Mouse (Mus musculus): ENCODE data around the gene Cptp. TPM values are rescaled to one million over a fixed set of nuclear protein-coding genes. Genes with fewer than 3 reads are reported as not detected.

Cptp gene
- polyA plus RNA-seq, 1 experiment from 2014 or later: 19.1 TPM

GRCm38 (mm10) chr4:155849792-155850451, 19.3 kb downstream of the Cptp start:
- 86% methylated on average over 3 of the region's 3 CpGs for WGBS

GRCm38 (mm10) chr4:155849391-155849790, 19.8 kb downstream of the Cptp start:
- ATAC-seq: no peak
- H3K27ac ChIP-seq: no peak overlapping the region
- H3K4me3 ChIP-seq: 0 out of 2 replicates have a peak overlapping the region, but pooled peaks have one; percentile 93
- peak overlapping the region; percentile 94 for H3K9ac ChIP-seq
- WGBS: 88% methylated on average over 2 of the region's 2 CpGs
- no peaks in the 10 kb centered on the region for H3K9me3 ChIP-seq (replicated peaks)
- H3K4me2 ChIP-seq: peak overlapping the region; percentile 96
- H3K4me1 ChIP-seq: peaks cover 46% of the 10 kb centered on the region
- H3K27me3 ChIP-seq: no peaks in the 10 kb centered on the region
- H3K36me3 ChIP-seq (ENCODE audit: poor library complexity, severe bottlenecking): peaks cover 14% of the 10 kb centered on the region

More at GRCm38 (mm10) chr4:155849792-155850451, 19.3 kb downstream of the Cptp start:
- no peaks in the 10 kb centered on the region for H3K9me3 ChIP-seq (replicated peaks)
- peak overlapping the region; percentile 96; the same call in 1 of the 2 replicates for H3K4me2 ChIP-seq
- peaks cover 46% of the 10 kb centered on the region for H3K4me1 ChIP-seq
- peak overlapping the region; percentile 94; the same call in 1 of the 2 replicates for H3K9ac ChIP-seq
- no peak for ATAC-seq
- H3K27me3 ChIP-seq: no peaks in the 10 kb centered on the region
- H3K4me3 ChIP-seq: no peak overlapping the region
- no peak overlapping the region for H3K27ac ChIP-seq
- H3K36me3 ChIP-seq (ENCODE audit: poor library complexity, severe bottlenecking): peaks cover 19% of the 10 kb centered on the region

- H3K36me3 ChIP-seq (ENCODE audit: poor library complexity, severe bottlenecking): peaks cover 5% of the 10 kb centered on the region; the same call in 1 of the 2 replicates
- 65% methylated on average over 7 of the region's 7 CpGs for WGBS
- H3K4me1 ChIP-seq: peaks cover 46% of the 10 kb centered on the region
- peak overlapping the region; percentile 96 for H3K4me2 ChIP-seq
- H3K9me3 ChIP-seq (replicated peaks): no peaks in the 10 kb centered on the region
- peak overlapping the region; percentile 93 for H3K4me3 ChIP-seq
- H3K27me3 ChIP-seq: no peaks in the 10 kb centered on the region
- H3K9ac ChIP-seq: peak overlapping the region; percentile 94
- ATAC-seq: no peak
- no peak overlapping the region for H3K27ac ChIP-seq
These were observed 20.7 kb downstream of the Cptp start for GRCm38 (mm10) chr4:155848434-155849095.

- Histone ChIP-seq H3K4me3 (peak overlapping the region; percentile 93), H3K4me1 (peaks cover 46% of the 10 kb centered on the region), H3K4me2 (peak overlapping the region; percentile 96), H3K27me3 (no peaks in the 10 kb centered on the region), H3K36me3 (ENCODE audit: poor library complexity, severe bottlenecking) (no peaks in the 10 kb centered on the region), H3K27ac (peak overlapping the region; percentile 40), H3K9ac (peak overlapping the region; percentile 94), H3K9me3 (replicated peaks) (no peaks in the 10 kb centered on the region)
- ATAC-seq: peak; percentile 16
- WGBS: 1% methylated on average over 68 of the region's 69 CpGs
These were observed 21.5 kb downstream of the Cptp start for GRCm38 (mm10) chr4:155847591-155848352.

- Histone ChIP-seq H3K9ac (peak within 1 kb of the TSS; percentile 94), H3K27me3 (0 out of 2 replicates have a peak, but pooled peaks cover 3% of the 10 kb centered on the region), H3K4me1 (peaks cover 42% of the 10 kb centered on the region), H3K27ac (peak within 1 kb of the TSS; percentile 54), H3K4me3 (peak within 1 kb of the TSS; percentile 93), H3K4me2 (peak within 1 kb of the TSS; percentile 96), H3K36me3 (ENCODE audit: poor library complexity, severe bottlenecking) (no peaks in the 10 kb centered on the region), H3K9me3 (replicated peaks) (no peaks in the 10 kb centered on the region)
- 3% methylated on average over 48 of the region's 65 CpGs for WGBS
- peak; percentile 90 for ATAC-seq
These were observed 22.2 kb downstream of the Cptp start, which contains the start of gene Dvl1 for GRCm38 (mm10) chr4:155846871-155847578. Gene Dvl1 (plus strand): TSS chr4:155847402.

GRCm38 (mm10) chr4:155843231-155843630, 26.0 kb downstream of the Cptp start:
- Histone ChIP-seq H3K4me1 (peaks cover 37% of the 10 kb centered on the region), H3K9ac (no peak overlapping the region), H3K27ac (no peak overlapping the region), H3K4me2 (no peak overlapping the region), H3K9me3 (replicated peaks) (no peaks in the 10 kb centered on the region), H3K4me3 (no peak overlapping the region), H3K36me3 (ENCODE audit: poor library complexity, severe bottlenecking) (no peaks in the 10 kb centered on the region), H3K27me3 (peaks cover 15% of the 10 kb centered on the region)
- 93% methylated on average over 5 of the region's 5 CpGs for WGBS
- no peak for ATAC-seq

GRCm38 (mm10) chr4:155841651-155842270, 27.5 kb downstream of the Cptp start:
- Histone ChIP-seq H3K36me3 (ENCODE audit: poor library complexity, severe bottlenecking) (no peaks in the 10 kb centered on the region), H3K4me1 (peaks cover 30% of the 10 kb centered on the region), H3K4me2 (peak overlapping the region; percentile 62), H3K4me3 (peak overlapping the region; percentile 36; the same call in 1 of the 2 replicates), H3K9ac (no peak overlapping the region), H3K9me3 (replicated peaks) (no peaks in the 10 kb centered on the region), H3K27ac (no peak overlapping the region), H3K27me3 (peaks cover 15% of the 10 kb centered on the region)
- ATAC-seq: no peak
- 39% methylated on average over 38 of the region's 38 CpGs for WGBS

- no peak overlapping the region for H3K27ac ChIP-seq
- ATAC-seq: peak; percentile 58
- no peaks in the 10 kb centered on the region for H3K36me3 ChIP-seq (ENCODE audit: poor library complexity, severe bottlenecking)
- peak overlapping the region; percentile 54 for H3K9ac ChIP-seq
- peaks cover 15% of the 10 kb centered on the region for H3K27me3 ChIP-seq
- H3K4me3 ChIP-seq: peak overlapping the region; percentile 36
- peaks cover 25% of the 10 kb centered on the region for H3K4me1 ChIP-seq
- H3K9me3 ChIP-seq (replicated peaks): no peaks in the 10 kb centered on the region
- H3K4me2 ChIP-seq: peak overlapping the region; percentile 62
- under 1% methylated on average over 32 of the region's 32 CpGs for WGBS
These were observed 28.2 kb downstream of the Cptp start for GRCm38 (mm10) chr4:155841003-155841454.

- peaks cover 25% of the 10 kb centered on the region for H3K4me1 ChIP-seq
- H3K27me3 ChIP-seq: peaks cover 15% of the 10 kb centered on the region
- H3K4me3 ChIP-seq: peak overlapping the region; percentile 36
- H3K4me2 ChIP-seq: peak overlapping the region; percentile 62
- peak overlapping the region; percentile 60 for H3K9ac ChIP-seq
- WGBS: 12% methylated on average over 8 of the region's 8 CpGs
- no peak overlapping the region for H3K27ac ChIP-seq
- ATAC-seq: peak; percentile 25; the same call in 1 of the 2 replicates
- no peaks in the 10 kb centered on the region for H3K36me3 ChIP-seq (ENCODE audit: poor library complexity, severe bottlenecking)
- H3K9me3 ChIP-seq (replicated peaks): no peaks in the 10 kb centered on the region
These were observed 28.9 kb downstream of the Cptp start for GRCm38 (mm10) chr4:155840076-155841002.

GRCm38 (mm10) chr4:155839483-155839910, 29.7 kb downstream of the Cptp start, which contains the start of gene Mxra8:
Gene Mxra8 (plus strand): TSS chr4:155839680.
- Histone ChIP-seq H3K9me3 (replicated peaks) (no peaks in the 10 kb centered on the region), H3K9ac (peak within 1 kb of the TSS; percentile 60), H3K27ac (no peak within 1 kb of the TSS), H3K27me3 (peaks cover 15% of the 10 kb centered on the region), H3K4me1 (peaks cover 25% of the 10 kb centered on the region), H3K4me3 (peak within 1 kb of the TSS; percentile 36), H3K4me2 (peak within 1 kb of the TSS; percentile 62), H3K36me3 (ENCODE audit: poor library complexity, severe bottlenecking) (no peaks in the 10 kb centered on the region)
- ATAC-seq: peak; percentile 72
- 3% methylated on average over 16 of the region's 16 CpGs for WGBS

Data from forebrain, embryonic 13.5 days (tissue).